Mouse (Mus musculus) forelimb bud, embryonic 11.5 days (tissue): Measurements from ENCODE around the gene Rap2a.

Experiments
- DNase-seq: peaks from one replicate; pipeline ENCODE4 v3.0.0-alpha.2; 2012; ENCODE audit warnings: low read depth, low spot score

The Rap2a gene

DNA sequence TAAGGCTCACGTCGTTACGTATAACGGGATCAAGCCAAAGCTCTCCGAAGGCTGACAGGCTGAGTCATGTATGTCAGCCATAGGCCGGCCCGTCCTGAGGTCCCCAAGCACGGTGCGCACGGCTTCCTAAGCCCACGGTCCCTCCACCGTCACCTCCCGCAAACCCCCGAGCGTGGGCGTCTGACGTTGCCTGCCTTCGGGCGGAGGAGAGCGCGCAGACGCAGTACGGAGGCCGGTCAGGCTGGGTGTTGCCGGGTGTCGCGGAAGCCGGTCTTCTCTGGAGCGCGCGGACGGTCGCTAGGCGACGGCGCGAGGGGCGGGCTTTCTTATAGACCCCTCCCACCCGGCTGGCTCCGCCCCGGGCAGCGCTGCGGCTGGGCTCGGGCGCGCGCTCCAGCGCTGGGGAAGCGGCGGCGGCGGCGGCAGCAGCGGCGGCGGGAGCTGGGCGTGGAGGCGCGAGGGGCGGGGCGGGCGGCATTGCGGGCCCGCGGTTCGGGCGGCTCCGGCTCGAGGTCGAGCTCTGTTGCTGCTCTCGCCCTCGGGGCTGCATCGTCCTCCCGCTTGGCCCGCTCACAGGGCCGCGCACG is at the start of gene Rap2a:
Gene Rap2a, plus strand, starts transcription at position 463 of the 587 bp plus-strand sequence.
- DNase-seq = peak; percentile 95

- DNase-seq = no peak
Observed at GRCm38 (mm10) chr14:120428497-120428896, 49.7 kb upstream of the Rap2a start.

DNA sequence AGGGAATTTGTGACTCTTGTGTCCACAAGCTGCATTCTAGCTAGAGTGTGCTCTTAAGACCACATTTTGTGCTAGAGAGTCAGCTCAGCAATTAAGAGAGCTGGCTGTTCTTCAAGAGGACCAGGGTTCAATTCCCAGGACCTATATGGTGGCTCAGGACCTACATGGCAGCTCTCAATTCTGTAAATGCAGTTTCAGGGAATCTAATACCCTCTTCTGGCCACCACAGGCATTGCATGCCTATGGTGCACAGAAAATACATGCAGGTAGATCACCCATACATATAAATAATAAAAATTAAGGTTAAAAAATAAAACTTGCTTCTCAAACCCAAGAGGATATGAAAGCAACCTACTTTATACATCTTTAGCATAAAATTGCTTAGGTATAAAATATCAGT is 45.5 kb upstream of the Rap2a start:
- no peak for DNase-seq

GRCm38 (mm10) chr14:120433931-120434398 is 44.3 kb upstream of the Rap2a start:
- DNase-seq = no peak

- DNase-seq = no peak
Observed at GRCm38 (mm10) chr14:120434831-120435230, 43.4 kb upstream of the Rap2a start.

DNA sequence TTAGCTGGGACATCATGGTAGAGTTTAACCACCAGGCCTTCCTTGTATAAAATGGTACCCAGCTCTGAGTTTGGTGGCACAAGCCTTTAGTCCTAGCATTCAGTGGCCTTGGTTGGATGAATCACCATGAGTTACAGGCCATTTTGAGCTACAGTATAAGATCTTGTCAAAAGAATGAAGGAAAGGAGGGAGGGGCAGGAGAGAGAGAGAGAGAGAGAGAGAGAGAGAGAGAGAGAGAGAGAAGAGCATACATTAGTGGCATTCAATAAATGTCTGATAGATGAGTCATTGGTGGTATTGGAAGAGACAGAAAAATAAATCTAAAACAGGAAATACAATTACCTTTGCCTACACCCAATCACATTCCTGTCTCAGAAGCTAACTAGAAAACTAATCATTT is 37.5 kb upstream of the Rap2a start:
- DNase-seq = no peak

DNA sequence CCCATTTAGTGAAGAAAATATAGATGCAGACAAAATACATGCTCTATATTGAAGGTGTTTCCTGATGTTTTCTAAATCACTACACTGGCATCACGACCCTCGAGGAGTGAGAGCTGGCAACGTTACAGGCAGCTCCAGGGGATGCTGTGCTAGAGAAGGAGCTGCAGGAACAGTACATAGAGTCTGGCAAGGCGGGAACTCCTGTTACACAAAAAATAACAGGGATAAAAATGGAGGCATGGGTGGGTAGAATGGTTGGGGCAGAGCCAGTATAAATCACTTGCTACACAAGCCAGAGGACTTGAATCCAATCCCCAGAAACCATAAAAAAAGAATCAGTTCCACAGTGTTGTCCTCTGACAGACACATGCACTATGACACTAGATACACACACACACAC is 37.0 kb upstream of the Rap2a start:
- no peak for DNase-seq

DNA sequence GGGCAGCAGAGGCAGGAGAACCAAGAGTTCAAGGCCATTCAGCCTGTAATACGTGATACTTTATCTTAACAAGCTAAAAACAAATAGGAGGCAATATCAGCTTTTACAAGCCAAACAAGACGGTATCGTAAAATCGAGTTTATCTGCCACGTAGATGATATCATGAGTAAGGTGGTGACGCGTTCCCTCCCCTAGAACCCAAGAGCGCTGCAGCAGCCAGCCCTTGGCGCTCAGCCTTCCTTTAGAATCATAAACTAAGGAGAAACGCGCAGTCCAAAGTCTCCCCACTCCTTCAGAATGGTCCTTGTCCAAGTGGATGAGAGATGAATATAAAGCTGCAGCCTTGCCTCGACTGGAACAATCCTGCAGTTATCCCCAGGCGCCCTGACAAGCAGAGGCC is 36.4 kb upstream of the Rap2a start:
- DNase-seq = no peak

- no peak for DNase-seq
Observed at GRCm38 (mm10) chr14:120454221-120454620, 24.0 kb upstream of the Rap2a start.

- DNase-seq = no peak
Observed at GRCm38 (mm10) chr14:120463938-120464727, 14.1 kb upstream of the Rap2a start.

- no peak for DNase-seq
Observed at GRCm38 (mm10) chr14:120466816-120467215, 11.4 kb upstream of the Rap2a start.

GRCm38 (mm10) chr14:120469126-120469790 is 9.0 kb upstream of the Rap2a start:
- DNase-seq = no peak

GRCm38 (mm10) chr14:120476186-120476697 is 2.0 kb upstream of the Rap2a start:
- DNase-seq = no peak

DNA sequence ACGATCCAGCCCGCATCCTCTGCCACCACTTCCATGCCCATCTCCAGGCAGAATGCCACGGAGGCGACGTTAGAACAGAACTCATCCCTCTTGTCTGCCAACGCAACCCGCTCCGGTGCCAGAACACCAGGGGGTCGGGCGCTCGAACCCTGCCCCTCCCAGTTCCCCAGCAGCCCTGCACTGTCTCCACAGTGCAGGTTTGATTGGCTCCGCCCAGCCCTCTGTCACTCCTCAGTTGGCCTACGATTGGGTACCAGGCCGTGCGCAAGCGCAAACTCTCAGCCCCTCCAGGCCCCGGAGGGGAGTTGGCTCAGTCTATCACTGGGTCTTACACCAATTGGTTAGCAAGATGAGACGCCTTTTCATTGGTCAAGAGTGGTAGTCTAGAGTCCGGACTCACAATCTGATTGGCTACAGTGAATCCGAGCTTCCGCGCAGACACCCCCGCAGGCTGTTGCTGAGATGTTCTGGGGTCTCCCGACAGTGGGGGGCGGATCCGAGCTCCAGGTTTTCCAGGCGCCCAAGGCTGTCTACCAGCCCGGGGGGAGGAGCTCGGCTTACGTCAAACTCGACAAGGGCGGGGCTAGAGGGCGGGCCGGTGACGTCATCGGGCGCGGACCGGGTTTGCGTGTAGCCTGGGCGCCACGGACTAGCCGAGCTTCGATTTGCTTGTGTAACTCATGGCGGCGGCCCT is 809 bp upstream of the Rap2a start:
- peak; percentile 99 for DNase-seq

DNA sequence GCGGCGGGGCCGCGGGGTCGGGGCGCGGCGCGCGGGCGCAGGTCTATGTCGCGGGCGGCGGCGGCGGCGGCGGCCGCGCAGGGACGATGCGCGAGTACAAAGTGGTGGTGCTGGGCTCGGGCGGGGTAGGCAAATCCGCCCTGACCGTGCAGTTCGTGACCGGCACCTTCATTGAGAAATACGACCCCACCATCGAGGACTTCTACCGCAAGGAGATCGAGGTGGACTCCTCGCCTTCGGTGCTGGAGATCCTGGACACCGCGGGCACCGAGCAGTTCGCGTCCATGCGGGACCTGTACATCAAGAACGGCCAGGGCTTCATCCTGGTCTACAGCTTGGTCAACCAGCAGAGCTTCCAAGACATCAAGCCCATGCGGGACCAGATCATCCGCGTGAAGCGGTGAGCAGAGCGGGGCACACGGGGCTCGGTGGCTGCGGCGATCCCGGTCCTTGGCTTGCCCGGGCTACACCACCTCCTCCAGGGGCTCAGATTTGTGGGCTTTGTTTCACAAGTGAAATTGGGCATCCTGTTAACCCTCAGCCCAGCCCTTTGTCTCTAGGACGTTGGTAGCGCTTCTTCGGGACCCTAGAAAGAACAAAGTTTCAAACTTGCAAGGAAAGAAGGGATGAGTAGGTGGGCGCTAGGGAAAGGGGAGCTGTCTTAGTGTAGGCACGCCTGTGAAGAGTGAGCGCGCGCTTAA is 547 bp downstream of the Rap2a start:
- peak; percentile 27 for DNase-seq

DNA sequence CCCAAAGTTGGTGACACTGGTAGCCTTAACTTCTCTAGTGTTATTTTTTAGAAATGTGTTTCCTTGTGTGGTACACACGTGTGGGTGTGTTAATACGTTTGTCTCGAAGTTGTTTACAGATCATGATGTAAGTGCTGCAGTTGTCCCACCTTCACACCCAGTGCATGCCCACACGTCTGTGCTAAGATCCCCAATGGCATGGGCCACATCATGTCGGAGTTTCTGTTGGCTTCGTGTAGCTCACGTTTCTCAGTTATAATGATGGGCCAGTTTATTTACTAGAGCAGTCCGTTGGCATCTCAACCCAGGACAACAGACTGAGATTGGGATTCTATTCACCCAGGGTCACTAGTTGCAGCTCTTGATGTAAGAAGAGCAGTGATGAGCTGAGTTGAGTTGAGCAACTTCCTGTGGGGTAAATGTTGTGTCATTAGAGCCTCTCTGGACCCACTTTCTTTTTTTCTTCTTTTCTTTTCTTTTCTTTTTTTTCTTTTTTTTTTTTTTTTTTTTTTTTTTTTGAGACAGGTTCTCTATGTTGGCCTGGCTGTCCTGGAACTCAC is 2.2 kb downstream of the Rap2a start:
- DNase-seq = no peak

- no peak for DNase-seq
Observed at GRCm38 (mm10) chr14:120480927-120481326, 2.7 kb downstream of the Rap2a start.

DNA sequence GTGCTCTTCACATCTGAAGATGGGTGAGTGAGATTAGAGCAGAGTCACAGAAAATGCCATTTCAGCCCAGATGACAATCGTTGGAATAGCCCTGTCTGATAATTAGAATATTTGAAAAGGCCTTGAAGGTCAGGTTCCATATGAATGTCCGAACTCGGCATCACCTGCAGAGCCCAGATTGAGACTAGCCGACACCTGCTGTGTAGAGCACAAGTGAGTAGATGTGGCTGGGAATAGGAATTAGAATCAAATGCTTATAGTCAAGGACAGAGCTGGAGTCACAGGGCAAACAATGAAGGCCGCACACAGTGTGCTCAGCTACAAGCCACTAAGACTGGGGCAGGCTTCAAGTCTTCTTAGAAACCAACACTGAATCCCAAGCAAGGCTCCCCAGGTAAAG is 6.3 kb downstream of the Rap2a start:
- DNase-seq = no peak

GRCm38 (mm10) chr14:120496284-120496683 is 18.0 kb downstream of the Rap2a start:
- no peak for DNase-seq

GRCm38 (mm10) chr14:120496827-120497226 is 18.6 kb downstream of the Rap2a start:
- DNase-seq = no peak

- DNase-seq = no peak
Observed at GRCm38 (mm10) chr14:120499096-120499495, 20.9 kb downstream of the Rap2a start.
